Mouse (Mus musculus): ENCODE measurements around the gene Tspan32.
A peak's percentile ranks its signal among the peaks of the same experiment; 100 is the strongest.

DNA sequence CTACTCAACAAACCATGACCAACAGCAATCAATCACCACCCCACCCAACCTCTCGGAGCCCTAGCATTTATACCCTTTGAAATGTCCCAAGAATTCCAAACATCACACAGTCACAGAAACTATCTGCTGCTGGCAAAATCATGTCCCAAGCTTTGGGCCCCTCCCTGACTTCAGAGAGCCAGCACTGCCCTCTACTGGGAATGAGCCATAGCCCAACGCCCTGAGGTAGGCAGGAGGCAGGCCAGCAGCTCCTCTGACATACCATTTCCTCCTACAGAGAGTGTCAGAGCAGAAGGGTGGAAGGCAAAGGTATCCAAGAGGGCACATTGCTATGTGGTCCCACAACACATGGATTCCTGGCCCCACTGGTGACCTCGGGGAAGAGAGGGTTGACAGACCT lies 2.2 kb upstream of the Tspan32 start:
- TF ChIP-seq CTCF (IDR thresholded peaks at IDR 0.05; ENCODE audit: low read depth): peak; percentile 82
- no peak for TF ChIP-seq EP300 (IDR thresholded peaks at IDR 0.05; ENCODE audit: low read depth)

Data from liver, postnatal 0 days (tissue).